Mouse (Mus musculus): ENCODE results near the gene Rbms3. TPM values are rescaled to one million over a fixed set of nuclear protein-coding genes. Genes with fewer than 3 reads are reported as not detected.

Rbms3 gene
- polyA plus RNA-seq, 1 experiment from 2014 or later: 90.2 TPM

DNA sequence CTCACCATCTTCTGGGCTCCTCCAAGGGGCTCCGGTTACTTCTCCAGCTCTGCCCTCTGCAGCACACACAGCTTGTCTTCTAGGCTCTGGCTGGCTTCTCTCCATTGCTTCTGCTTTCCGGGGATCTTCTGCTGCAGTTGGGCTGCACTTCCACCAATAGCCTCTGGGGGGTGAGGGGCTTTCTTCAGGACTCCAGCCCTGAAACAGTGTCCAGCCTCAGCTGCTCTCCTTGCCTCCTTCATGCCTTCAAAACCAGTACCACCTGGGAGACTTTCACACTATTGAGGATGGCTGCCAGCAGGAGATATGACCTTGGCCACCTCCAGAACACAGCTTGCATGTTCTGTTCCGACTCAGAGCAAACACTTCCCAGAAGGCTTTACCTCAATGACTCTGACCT lies 1094.0 kb downstream of the Rbms3 start:
- WGBS: 66% methylated on average over 3 of the region's 3 CpGs
- no peak for ATAC-seq (ENCODE audit: insufficient number of reproducible peaks, insufficient read depth, low FRiP score, low read depth)

DNA sequence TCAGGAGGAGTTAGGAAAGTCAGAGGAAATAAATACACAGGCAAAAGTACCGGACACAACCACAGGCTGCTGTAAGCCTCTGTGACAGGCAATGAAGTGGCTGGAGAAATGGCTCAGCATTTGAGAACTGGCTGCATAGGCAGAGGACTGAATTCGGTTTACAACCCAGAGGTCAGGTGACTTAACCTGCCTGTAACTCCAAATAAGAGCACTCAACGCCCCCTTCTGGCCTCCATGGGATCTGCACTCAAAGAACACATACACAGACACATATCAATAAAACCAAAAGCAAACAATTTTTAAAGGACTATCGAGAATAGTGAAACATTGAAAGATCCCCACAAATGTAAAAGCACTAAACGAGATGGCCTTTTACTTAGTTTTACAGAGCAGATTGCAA lies 1096.3 kb downstream of the Rbms3 start:
- H3K4me2 ChIP-seq (replicated peaks; ENCODE audit: low read depth, low read length): no peak overlapping the region

More for the DNA sequence above, 1094.0 kb downstream of the Rbms3 start:
- H3K4me1 ChIP-seq (ENCODE audit: control insufficient read depth, insufficient read depth, low read length): no peaks in the 10 kb centered on the region
- no peak overlapping the region for H3K4me2 ChIP-seq (replicated peaks; ENCODE audit: low read depth, low read length)
- no peak overlapping the region for H3K9ac ChIP-seq (replicated peaks; ENCODE audit: low read depth, low read length)
- no peak overlapping the region for H3K4me3 ChIP-seq (ENCODE audit: low read depth, low read length)
- no peaks in the 10 kb centered on the region; the same call in 1 of the 2 replicates for H3K9me3 ChIP-seq (ENCODE audit: control insufficient read depth, low read depth, low read length)
- H3K36me3 ChIP-seq (ENCODE audit: control insufficient read depth, insufficient read depth, low read length): no peaks in the 10 kb centered on the region
- H3K27ac ChIP-seq (ENCODE audit: low read length): no peak overlapping the region
- no peaks in the 10 kb centered on the region for H3K27me3 ChIP-seq (ENCODE audit: control insufficient read depth, insufficient read depth, low read length)

DNA sequence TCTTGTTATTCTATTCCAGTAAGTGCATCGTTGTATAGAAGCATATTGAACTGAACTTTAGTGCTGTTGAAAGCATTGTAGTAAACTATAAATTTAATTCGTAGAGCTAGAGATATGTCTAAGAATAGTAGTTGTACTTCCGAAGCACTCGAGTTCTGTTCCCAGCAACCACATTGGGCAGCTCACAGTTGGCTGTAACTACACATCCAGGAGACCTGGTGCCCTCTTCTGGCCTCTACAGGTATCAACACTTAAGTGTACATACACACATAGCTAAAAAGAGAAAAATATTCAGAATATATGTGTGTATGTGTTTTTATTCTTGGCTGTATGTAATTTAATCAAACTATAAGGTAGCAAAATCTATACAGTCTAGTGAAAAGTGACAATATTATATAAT lies 1098.6 kb downstream of the Rbms3 start:
- 91% methylated on average over 4 of the region's 4 CpGs for WGBS
- H3K9me3 ChIP-seq (ENCODE audit: control insufficient read depth, low read depth, low read length): no peaks in the 10 kb centered on the region; the same call in 1 of the 2 replicates
- H3K4me1 ChIP-seq (ENCODE audit: control insufficient read depth, insufficient read depth, low read length): no peaks in the 10 kb centered on the region
- H3K4me2 ChIP-seq (replicated peaks; ENCODE audit: low read depth, low read length): no peak overlapping the region
- no peaks in the 10 kb centered on the region for H3K36me3 ChIP-seq (ENCODE audit: control insufficient read depth, insufficient read depth, low read length)
- H3K27me3 ChIP-seq (ENCODE audit: control insufficient read depth, insufficient read depth, low read length): no peaks in the 10 kb centered on the region
- no peak overlapping the region for H3K27ac ChIP-seq (ENCODE audit: low read length)
- no peak overlapping the region for H3K4me3 ChIP-seq (ENCODE audit: low read depth, low read length)
- ATAC-seq (ENCODE audit: insufficient number of reproducible peaks, insufficient read depth, low FRiP score, low read depth): no peak
- H3K9ac ChIP-seq (replicated peaks; ENCODE audit: low read depth, low read length): no peak overlapping the region

More for the DNA sequence above, 1096.3 kb downstream of the Rbms3 start:
- Histone ChIP-seq H3K27ac (ENCODE audit: low read length) (no peak overlapping the region), H3K9ac (replicated peaks; ENCODE audit: low read depth, low read length) (no peak overlapping the region), H3K27me3 (ENCODE audit: control insufficient read depth, insufficient read depth, low read length) (no peaks in the 10 kb centered on the region), H3K4me3 (ENCODE audit: low read depth, low read length) (no peak overlapping the region), H3K36me3 (ENCODE audit: control insufficient read depth, insufficient read depth, low read length) (no peaks in the 10 kb centered on the region), H3K4me1 (ENCODE audit: control insufficient read depth, insufficient read depth, low read length) (no peaks in the 10 kb centered on the region), H3K9me3 (ENCODE audit: control insufficient read depth, low read depth, low read length) (no peaks in the 10 kb centered on the region; the same call in 1 of the 2 replicates)
- no peak for ATAC-seq (ENCODE audit: insufficient number of reproducible peaks, insufficient read depth, low FRiP score, low read depth)
- WGBS: 80% methylated on average over 5 of the region's 5 CpGs

DNA sequence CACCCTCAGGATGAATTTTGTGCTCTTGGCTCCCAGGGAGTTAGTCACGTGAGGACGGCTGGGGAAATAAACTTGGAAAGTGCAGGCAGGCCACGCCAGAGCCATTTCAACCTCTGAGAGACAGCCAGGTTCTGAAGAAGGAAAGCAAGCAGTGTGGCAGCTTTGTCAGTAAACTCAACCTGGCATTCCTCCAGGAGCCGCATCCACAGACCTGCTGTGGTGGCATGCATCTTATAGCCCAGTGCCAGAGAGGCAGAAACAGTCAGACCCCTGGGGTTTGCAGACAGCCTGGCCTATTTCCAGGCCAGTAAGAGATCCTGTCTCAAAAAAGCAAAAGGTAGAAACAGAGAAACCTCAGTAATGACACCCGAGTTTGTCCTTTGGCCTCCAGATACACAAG lies 1105.3 kb downstream of the Rbms3 start:
- WGBS: 84% methylated on average over 5 of the region's 5 CpGs
- Histone ChIP-seq H3K4me3 (ENCODE audit: low read depth, low read length) (no peak overlapping the region), H3K9ac (replicated peaks; ENCODE audit: low read depth, low read length) (no peak overlapping the region)

More for the DNA sequence above, 1105.3 kb downstream of the Rbms3 start:
- no peaks in the 10 kb centered on the region for H3K4me1 ChIP-seq (ENCODE audit: control insufficient read depth, insufficient read depth, low read length)
- ATAC-seq (ENCODE audit: insufficient number of reproducible peaks, insufficient read depth, low FRiP score, low read depth): no peak
- no peak overlapping the region for H3K27ac ChIP-seq (ENCODE audit: low read length)
- H3K4me2 ChIP-seq (replicated peaks; ENCODE audit: low read depth, low read length): no peak overlapping the region
- H3K27me3 ChIP-seq (ENCODE audit: control insufficient read depth, insufficient read depth, low read length): no peaks in the 10 kb centered on the region
- no peaks in the 10 kb centered on the region for H3K36me3 ChIP-seq (ENCODE audit: control insufficient read depth, insufficient read depth, low read length)
- no peaks in the 10 kb centered on the region for H3K9me3 ChIP-seq (ENCODE audit: control insufficient read depth, low read depth, low read length)
